Mouse (Mus musculus) embryonic facial prominence, embryonic 13.5 days (tissue): ENCODE measurements around the gene Gm8879. TPM values are rescaled to one million over a fixed set of nuclear protein-coding genes. Genes with fewer than 3 reads are reported as not detected.
"Not testable (repeated sequence)": the region's sequence is repeated elsewhere in the genome, so short reads cannot be mapped to it uniquely, and the experiment has no call there.

ENCODE experiments used
- ATAC-seq: fragments of 200-750 bp; cut with Nextera tagmentation; 2 replicates; pipeline ENCODE4 v1.8.0; 2017; ENCODE audit warnings: low read depth; ENCODE audit not compliant: insufficient number of reproducible peaks, insufficient read depth, low FRiP score, low TSS enrichment
- H3K27ac ChIP-seq: fragments of 300-500 bp; sonication (generic); 2 replicates; pipeline ENCODE4 v1.5.1; 2015; ENCODE audit warnings: moderate library complexity, mild to moderate bottlenecking, inconsistent platforms
- H3K27me3 ChIP-seq: fragments of 300-500 bp; sonication (generic); 2 replicates; pipeline ENCODE4 v1.6.1; 2015; ENCODE audit warnings: mild to moderate bottlenecking, inconsistent platforms
- H3K36me3 ChIP-seq: fragments of 300-500 bp; sonication (generic); 2 replicates; pipeline ENCODE4 v1.6.1; 2015; ENCODE audit warnings: mild to moderate bottlenecking, inconsistent platforms
- H3K4me1 ChIP-seq: fragments of 300-500 bp; sonication (generic); 2 replicates; pipeline ENCODE4 v1.6.1; 2015; ENCODE audit warnings: inconsistent platforms
- H3K4me2 ChIP-seq: fragments of 300-500 bp; sonication (generic); 2 replicates; pipeline ENCODE4 v1.6.1; 2015; ENCODE audit warnings: moderate library complexity, mild to moderate bottlenecking, inconsistent platforms
- H3K4me3 ChIP-seq: fragments of 300-500 bp; sonication (generic); 2 replicates; pipeline ENCODE4 v1.5.1; 2015; ENCODE audit warnings: mild to moderate bottlenecking, inconsistent platforms
- H3K9ac ChIP-seq: fragments of 300-500 bp; sonication (generic); 2 replicates; pipeline ENCODE4 v1.6.1; 2015; ENCODE audit warnings: mild to moderate bottlenecking, inconsistent platforms
- H3K9me3 ChIP-seq: fragments of 300-500 bp; sonication (generic); 2 replicates; pipeline ENCODE4 v1.6.1; 2016; ENCODE audit warnings: inconsistent platforms
- WGBS: fragments of 180-500 bp; shearing (Covaris S2); methylation state at CpG from one replicate; pipeline ENCODE4 v1.1.7; 2015; ENCODE audit warnings: mixed read lengths; 5-methylcytosine and 5-hydroxymethylcytosine counted together
- polyA plus RNA-seq: library from polyadenylated mRNA; unstranded; fragments of >200 nt; fragmentation: Nextera tagmentation; extraction: Ambion mirVana; gene quantifications from 2 replicates; pipeline ENCODE4 v1.2.1, GENCODE M21; 2015

Gm8879 gene
- not detected in 2 replicates for polyA plus RNA-seq

GRCm38 (mm10) chr5:11127334-11127733 is at the start of gene Gm8879:
Gene Gm8879, plus strand, starts transcription at chr5:11127634.
- not testable (repeated sequence) for H3K4me2 ChIP-seq, H3K9ac ChIP-seq, H3K27me3 ChIP-seq, H3K4me1 ChIP-seq, H3K36me3 ChIP-seq, H3K4me3 ChIP-seq, H3K9me3 ChIP-seq, ATAC-seq, H3K27ac ChIP-seq
- no CpG with 5 or more reads among the region's 3 CpGs for WGBS

- ATAC-seq, H3K27me3 ChIP-seq, H3K4me2 ChIP-seq, H3K36me3 ChIP-seq, H3K4me3 ChIP-seq, H3K4me1 ChIP-seq, H3K9ac ChIP-seq, H3K9me3 ChIP-seq, H3K27ac ChIP-seq: not testable (repeated sequence)
- 94% methylated on average over 12 of the region's 12 CpGs for WGBS
Measured at GRCm38 (mm10) chr5:11138031-11138430, 10.6 kb downstream of the Gm8879 start.

Other genes with a start within 250 kb of the Gm8879 start
- not detected in 2 replicates for gene Gm8871, start 179.8 kb upstream of the Gm8879 start, polyA plus RNA-seq
- gene Gm8857, start 179.8 kb upstream of the Gm8879 start, polyA plus RNA-seq, result not detected in 2 replicates
- gene Gm5861, start 55.4 kb downstream of the Gm8879 start, polyA plus RNA-seq, result not detected in 2 replicates
- not detected in 2 replicates for gene Gm8890, start 128.4 kb downstream of the Gm8879 start, polyA plus RNA-seq
- not detected in 2 replicates for gene Speer1, start 213.9 kb downstream of the Gm8879 start, polyA plus RNA-seq